Mouse (Mus musculus): ENCODE measurements around the gene C1ql3.

GRCm38 (mm10) chr2:13011472-13011871 is at the start of gene C1ql3:
- TF ChIP-seq GATA1 (IDR thresholded peaks at IDR 0.05; ENCODE audit: borderline replicate concordance, low read length) (no peak), FLI1 (IDR thresholded peaks at IDR 0.05; ENCODE audit: low read length) (no peak)
